Comparison of ENCODE assay signal across 12 mouse cellular contexts in the genomic region with DNA sequence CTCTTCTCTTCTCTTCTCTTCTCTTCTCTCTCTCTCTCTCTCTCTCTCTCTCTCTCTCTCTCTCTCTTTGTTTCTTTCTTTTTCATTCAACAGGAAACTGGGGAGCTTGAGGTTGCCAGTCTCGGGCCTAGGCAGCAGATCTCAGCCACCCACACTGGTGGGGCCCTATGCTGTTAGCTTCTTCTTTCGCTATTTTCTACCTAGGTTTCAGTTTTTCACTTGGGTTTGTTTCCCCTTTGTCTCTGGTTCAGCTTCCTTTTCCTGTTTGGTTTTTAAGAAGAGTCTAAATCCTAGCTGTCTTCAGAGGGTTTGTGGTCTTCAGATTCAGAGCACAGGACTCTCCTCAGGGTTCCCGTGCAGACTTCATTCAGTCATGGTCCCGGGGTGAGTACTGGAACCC.
DNase-seq lines count a peak whose midpoint lies in the region; ATAC-seq lines count a peak whose summit lies in the region.
"Had no signal": no experiment of that assay in that cellular context is flagged by ENCODE, and none has a peak within 500 bp of the region (broad histone marks: within the 10 kb centered on the region; RNA-seq: fewer than 3 reads in every experiment).

No protein-coding gene starts in this region.

- no peak for ATAC-seq in liver, embryonic 12.5 days
- no peak for ATAC-seq in liver, embryonic 11.5 days (replicated peaks; ENCODE audit: low FRiP score)
- ATAC-seq in activated CD4-positive, CD25-positive, alpha-beta regulatory T cell, adult 4 months = peak; percentile 63
- ATAC-seq in midbrain, embryonic 13.5 days = no peak

- WGBS in liver, embryonic 12.5 days (ENCODE audit: insufficient replicate concordance) = 37% methylated on average over 4 of the region's 4 CpGs
- 55% methylated on average over 4 of the region's 4 CpGs for WGBS in liver, embryonic 11.5 days
- WGBS in macrophage (ENCODE audit: missing documents) = 3% methylated on average over 4 of the region's 4 CpGs
- 94% methylated on average over 4 of the region's 4 CpGs for WGBS in midbrain, embryonic 13.5 days

- no peak overlapping the region for H3K4me3 ChIP-seq in liver, embryonic 12.5 days
- no peak overlapping the region for H3K4me3 ChIP-seq in liver, embryonic 11.5 days (ENCODE audit: low read depth, low read length)
- peak overlapping the region; percentile 47 for H3K4me3 ChIP-seq in macrophage (ENCODE audit: inconsistent target)
- H3K4me3 ChIP-seq in midbrain, embryonic 13.5 days (replicated peaks) = no peak overlapping the region
- H3K4me3 ChIP-seq: limb, embryonic 15.5 days had no signal

- no peak overlapping the region for H3K4me2 ChIP-seq in liver, embryonic 12.5 days
- H3K4me2 ChIP-seq in liver, embryonic 11.5 days = no peak overlapping the region
- no peak overlapping the region for H3K4me2 ChIP-seq in midbrain, embryonic 13.5 days (replicated peaks)
- H3K4me2 ChIP-seq: limb, embryonic 15.5 days had no signal

- H3K9me3 ChIP-seq in liver, embryonic 12.5 days (replicated peaks) = no peaks in the 10 kb centered on the region
- H3K9me3 ChIP-seq in liver, embryonic 11.5 days (ENCODE audit: control insufficient read depth, low read length) = no peaks in the 10 kb centered on the region
- no peaks in the 10 kb centered on the region for H3K9me3 ChIP-seq in midbrain, embryonic 13.5 days
- H3K9me3 ChIP-seq: limb, embryonic 15.5 days had no signal

- H3K4me1 ChIP-seq in liver, embryonic 12.5 days = peaks cover 54% of the 10 kb centered on the region
- peaks cover 39% of the 10 kb centered on the region for H3K4me1 ChIP-seq in liver, embryonic 11.5 days (replicated peaks; ENCODE audit: control insufficient read depth, insufficient read depth, low read length)
- no peaks in the 10 kb centered on the region for H3K4me1 ChIP-seq in midbrain, embryonic 13.5 days (replicated peaks)
- H3K4me1 ChIP-seq: limb, embryonic 15.5 days had no signal

- H3K27ac ChIP-seq in liver, embryonic 12.5 days = 0 out of 2 replicates have a peak overlapping the region, but pooled peaks have one; percentile 3
- H3K27ac ChIP-seq in liver, embryonic 11.5 days (ENCODE audit: low read depth, low read length) = no peak overlapping the region
- H3K27ac ChIP-seq in macrophage = peak overlapping the region; percentile 95
- H3K27ac ChIP-seq in midbrain, embryonic 13.5 days = no peak overlapping the region
- H3K27ac ChIP-seq: limb, embryonic 15.5 days had no signal

- H3K36me3 ChIP-seq in liver, embryonic 12.5 days = no peaks in the 10 kb centered on the region
- no peaks in the 10 kb centered on the region for H3K36me3 ChIP-seq in liver, embryonic 11.5 days (ENCODE audit: control insufficient read depth, insufficient read depth, low read length)
- H3K36me3 ChIP-seq in macrophage (ENCODE audit: inconsistent target) = no peaks in the 10 kb centered on the region
- H3K36me3 ChIP-seq in midbrain, embryonic 13.5 days = peaks cover 16% of the 10 kb centered on the region

- no peak overlapping the region for H3K9ac ChIP-seq in liver, embryonic 12.5 days
- H3K9ac ChIP-seq in liver, embryonic 11.5 days (ENCODE audit: low read depth, low read length) = no peak overlapping the region
- H3K9ac ChIP-seq in midbrain, embryonic 13.5 days (replicated peaks) = no peak overlapping the region
- H3K9ac ChIP-seq: limb, embryonic 15.5 days had no signal

- DNase-seq in liver, embryonic 11.5 days (ENCODE audit: low spot score) = no peak
- peak; percentile 42 to 56 for DNase-seq in thymus, postnatal 10 days (ENCODE audit: low spot score in 2 of 2)
- DNase-seq in ovary, postnatal 10 days (ENCODE audit: low spot score) = no peak
- DNase-seq in cerebellum, postnatal 25 days = no peak
- DNase-seq: cerebellum, postnatal 36 days; heart, postnatal 14 days; kidney, adult 11 months had no signal

- H3K79me2 ChIP-seq in macrophage (ENCODE audit: inconsistent target) = peaks cover 52% of the 10 kb centered on the region

- H3K27me3 ChIP-seq in liver, embryonic 12.5 days (replicated peaks) = no peaks in the 10 kb centered on the region
- H3K27me3 ChIP-seq in liver, embryonic 11.5 days (replicated peaks; ENCODE audit: control insufficient read depth, insufficient read depth, low read length) = no peaks in the 10 kb centered on the region
- H3K27me3 ChIP-seq in midbrain, embryonic 13.5 days = no peaks in the 10 kb centered on the region
- H3K27me3 ChIP-seq: limb, embryonic 15.5 days had no signal

Comparison
In these comparisons a context has a peak if more than half of its experiments do, and no peak if none do; other contexts are left out.
1. H3K27ac ChIP-seq: peak in liver, embryonic 12.5 days (single experiment) and macrophage (single experiment); none in liver, embryonic 11.5 days (single experiment) and midbrain, embryonic 13.5 days (single experiment).
2. DNase-seq: peak in thymus, postnatal 10 days (2 of 2); none in liver, embryonic 11.5 days (single experiment), ovary, postnatal 10 days (single experiment) and cerebellum, postnatal 25 days (0 of 2).